Mouse (Mus musculus): ENCODE data around the gene Arid1b.

Gene Arid1b

DNA sequence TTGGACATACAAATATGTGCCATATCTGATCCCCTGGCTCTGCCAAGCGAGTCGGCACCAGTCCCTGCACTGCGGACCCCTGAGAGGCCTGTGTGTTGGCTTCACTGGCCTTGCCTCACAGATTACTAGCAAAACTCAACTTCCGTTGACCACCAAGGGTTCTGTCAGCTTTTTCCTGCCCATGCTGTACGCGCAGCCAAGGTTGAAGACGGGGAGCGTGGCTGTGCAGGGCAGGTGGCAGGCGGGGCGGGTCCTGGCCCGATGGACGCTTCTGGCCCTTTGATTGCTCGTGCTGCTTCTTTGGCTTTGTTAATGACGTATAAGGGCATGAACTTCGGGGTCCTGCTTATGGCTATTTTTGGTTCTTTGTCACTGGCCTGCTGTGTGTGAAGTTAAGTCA is 253.6 kb downstream of the Arid1b start:
- no peak for DNase-seq (ENCODE audit: low spot score)

DNA sequence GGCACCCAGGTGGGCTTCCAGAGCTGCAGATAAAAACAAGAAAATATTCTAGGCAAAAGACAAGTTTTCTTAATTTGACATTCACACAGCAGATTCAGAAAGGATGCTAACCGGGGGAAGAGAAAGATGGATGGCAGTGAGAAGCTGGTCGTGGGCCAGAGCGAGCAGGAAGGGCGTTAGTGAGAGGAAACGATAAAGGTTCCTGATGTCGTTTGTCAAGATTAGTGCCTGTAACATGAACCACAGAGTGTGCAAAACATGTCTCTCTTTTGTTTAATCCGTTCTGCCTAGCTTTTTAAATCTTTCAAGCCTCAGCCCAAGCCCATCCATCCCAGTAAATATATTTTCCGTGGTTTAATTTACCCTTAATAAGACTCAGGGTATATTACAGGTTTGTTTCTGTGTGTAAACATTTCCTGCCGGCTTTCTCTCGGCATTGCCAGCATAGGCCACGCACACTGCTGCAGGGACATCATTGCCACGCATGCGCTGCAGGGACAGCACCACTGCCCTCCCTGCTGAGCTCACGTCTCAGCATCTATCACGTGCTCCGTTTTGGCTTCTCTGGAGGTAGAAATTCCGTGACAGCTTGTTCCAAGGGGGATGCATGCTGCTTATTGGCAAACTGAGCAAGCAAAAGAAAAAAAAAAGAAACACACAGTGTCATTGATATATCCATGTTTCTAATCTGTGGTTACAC is 255.0 kb downstream of the Arid1b start:
- DNase-seq (ENCODE audit: low spot score), result no peak

DNA sequence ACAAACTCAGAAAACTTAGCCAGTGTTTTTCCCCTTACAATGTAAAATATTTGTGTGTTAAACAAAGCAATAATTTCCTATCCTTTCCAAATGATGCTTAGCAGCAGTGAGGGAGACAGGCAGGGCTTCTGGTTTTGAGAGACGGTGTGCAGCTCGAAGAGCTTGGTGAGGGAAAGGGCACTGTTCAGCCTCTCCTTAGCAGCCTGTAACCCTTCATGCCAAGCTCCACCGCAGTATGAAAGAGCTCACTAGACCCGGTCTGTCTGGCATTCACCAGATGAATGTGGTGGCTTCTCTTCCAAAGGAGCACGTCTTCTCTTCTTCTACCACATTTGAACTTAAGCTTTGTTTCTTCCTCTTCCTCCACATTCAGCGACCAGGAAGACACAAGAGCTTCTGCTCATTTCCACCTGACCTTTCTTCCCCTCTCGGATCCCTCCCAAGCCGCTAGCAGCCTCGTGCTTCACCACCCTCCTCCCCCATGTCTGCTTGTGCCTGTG is 255.6 kb downstream of the Arid1b start:
- DNase-seq (ENCODE audit: low spot score), result no peak

DNA sequence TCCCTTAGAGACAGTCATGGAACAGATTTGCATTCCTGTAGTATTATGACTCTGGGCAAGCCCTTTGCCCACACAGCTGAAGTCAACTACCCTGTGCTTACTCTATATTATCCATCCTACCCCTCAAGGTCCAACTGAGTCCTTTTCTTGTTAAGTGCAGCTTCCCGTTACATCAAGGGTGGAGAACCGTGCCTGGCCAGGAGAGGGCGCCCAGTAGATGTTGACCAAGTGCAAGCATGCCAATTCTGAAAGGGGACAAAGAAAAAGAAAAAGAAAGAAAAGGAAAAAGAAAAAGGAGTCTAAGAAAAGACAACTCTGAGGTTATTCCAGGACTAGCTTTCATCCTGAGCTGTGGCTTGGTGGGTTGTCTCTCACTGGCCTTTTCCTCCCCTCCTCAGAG is 258.3 kb downstream of the Arid1b start:
- peak; percentile 35 for DNase-seq (ENCODE audit: low spot score)

DNA sequence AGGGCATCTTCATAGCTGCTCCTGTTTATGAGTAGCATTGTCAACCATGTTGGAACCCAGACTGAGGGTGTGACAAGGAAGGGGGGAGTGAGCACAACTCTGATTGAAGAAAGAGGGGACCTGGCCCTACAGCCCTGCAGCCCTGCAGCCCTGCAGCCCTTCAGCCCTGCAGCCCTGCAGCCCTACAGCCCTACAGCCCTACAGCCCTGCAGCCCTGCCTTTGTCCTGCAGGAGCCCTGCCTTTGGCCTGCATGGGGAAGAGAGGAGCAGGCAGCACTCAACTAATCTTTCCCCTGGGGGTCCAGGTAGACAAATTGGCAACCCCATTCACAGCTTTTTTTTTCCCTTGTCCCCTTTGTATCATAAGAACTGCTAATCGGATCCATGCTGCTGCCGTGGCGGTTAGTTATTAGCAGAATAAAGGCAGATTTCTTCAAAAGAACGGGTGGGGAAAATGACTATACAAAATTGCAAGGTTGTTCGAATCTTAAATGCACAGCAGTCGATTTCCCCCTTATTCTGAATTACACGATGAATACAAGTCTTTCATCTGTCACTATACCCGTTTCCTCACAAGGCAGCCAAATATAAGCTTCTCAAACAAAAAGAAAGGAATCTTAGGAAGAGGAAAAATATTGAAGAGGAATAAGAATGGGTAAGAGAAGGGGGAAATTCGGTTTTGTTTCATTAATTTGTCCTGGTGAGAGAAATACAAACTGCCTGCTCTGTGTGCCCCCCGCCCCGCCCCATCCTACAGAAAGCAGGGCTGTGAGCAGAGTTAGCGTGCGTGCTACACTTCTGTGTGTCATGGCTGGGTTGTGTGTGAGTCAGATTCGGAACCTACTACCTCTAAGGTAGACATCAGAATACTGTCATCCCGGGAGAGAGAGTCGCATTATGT is 260.8 kb downstream of the Arid1b start:
- no peak for DNase-seq (ENCODE audit: low spot score)

DNA sequence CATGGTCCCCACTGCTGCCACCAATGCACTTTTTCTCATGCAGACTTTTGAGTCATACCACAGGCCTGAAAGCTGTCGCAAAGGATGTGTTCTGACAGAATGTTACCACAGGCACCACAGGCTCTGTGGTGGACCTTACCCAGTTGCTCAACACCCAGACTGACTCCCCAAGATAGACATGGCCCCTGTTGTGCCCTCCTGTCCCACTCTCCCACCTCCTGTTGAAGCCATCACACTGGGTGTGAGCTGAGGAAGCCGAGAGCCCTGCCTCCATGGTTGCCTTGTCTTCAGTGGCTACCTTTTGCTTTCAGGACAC is 261.4 kb downstream of the Arid1b start:
- no peak for DNase-seq (ENCODE audit: low spot score)

DNA sequence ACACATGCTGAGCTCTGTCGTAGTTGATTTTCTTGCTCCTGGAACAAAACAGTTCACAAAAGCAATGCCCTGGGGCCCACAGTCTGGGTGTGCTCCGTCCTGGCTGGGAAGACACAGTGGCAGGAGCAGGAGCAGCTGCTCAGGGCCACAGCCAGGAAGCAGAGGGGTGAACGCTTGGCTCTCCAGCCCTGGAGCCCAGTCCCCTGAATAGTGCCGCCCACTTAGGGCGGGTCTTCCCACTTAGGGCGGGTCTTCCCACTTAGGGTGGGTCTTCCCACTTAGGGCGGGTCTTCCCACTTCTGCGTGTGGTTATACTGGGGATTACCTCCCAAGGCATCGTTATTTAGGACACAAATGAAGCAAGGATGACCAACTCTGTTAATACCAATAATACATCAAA is 264.8 kb downstream of the Arid1b start:
- no peak for DNase-seq (ENCODE audit: low spot score)

DNA sequence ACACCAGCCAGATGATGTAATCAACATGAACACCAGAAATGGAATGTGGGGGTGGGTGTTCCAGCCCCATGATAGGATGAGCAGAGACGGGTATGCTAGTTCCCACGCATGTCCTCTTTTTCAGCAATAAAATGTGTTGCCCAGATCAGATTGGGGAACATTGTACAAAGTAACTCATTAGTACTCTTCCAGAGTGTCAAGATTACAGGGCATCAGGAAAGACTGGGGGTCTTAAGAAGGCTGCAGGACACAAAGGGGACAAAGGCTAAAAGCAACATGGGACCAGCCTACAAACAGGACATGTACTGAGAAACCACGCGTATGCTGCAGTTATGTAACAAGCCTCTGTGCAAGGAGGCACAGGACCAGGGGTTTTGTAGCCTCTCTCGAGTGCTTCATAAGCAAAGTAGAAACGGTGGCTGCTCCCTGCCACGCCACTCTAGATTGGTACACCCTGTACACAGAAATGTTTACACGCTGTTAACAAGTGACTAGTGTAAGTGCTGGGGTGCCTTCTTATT is 267.1 kb downstream of the Arid1b start:
- DNase-seq (ENCODE audit: low spot score), result no peak

DNA sequence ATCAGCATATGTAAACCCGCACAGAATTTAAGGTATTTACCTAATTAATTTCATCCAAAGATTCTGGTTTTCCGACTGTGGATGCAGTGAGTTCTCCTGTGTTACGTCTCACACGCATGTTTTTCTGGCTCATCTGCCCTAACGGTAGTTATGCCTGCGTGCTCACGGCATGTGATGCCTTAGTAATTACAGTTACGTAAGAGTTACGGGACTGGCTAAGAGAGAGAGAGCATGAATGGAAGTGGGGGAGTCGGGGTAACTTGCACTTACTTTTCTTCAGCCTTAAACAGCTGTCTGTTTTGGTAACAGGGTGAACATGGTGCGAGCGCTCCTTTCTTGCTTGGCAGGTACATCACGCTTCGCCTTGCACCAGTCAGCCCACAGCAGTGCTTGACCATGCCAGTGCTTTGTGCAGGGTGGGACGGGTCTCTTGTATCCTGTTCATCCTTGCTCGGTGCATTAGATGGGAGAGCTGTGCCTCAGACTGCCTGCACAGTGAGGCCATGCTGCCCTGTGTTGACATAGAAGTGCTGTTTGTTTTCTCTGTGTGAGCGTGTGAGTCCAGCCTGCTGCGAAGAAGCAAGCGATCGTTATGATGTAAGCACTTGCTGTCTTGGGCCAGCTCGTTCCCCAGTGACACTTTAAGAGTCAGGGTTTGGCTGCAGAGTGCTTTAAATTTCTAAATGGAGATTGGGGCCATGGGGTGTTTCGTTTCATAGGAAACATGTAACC is 267.9 kb downstream of the Arid1b start:
- DNase-seq (ENCODE audit: low spot score), result no peak

DNA sequence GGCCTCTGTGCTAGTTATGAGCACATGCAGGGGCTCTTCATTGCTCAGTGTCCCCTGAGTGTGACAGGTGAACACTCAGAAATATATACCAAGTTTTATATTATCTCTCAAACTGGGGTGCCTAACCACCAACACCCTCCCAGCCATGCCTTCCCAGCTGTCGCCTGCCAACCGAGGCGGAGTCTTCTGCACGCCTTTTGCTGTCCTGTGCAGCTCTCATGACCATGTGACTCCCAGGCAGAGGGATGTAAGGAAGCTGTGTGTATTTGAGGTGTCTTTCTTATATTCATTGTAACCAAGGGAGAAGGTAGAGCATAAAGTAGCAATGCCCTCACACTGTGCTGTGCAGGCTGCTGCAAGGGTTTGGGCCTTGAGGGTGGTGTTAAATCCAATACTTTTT is 268.7 kb downstream of the Arid1b start:
- DNase-seq (ENCODE audit: low spot score), result no peak

DNA sequence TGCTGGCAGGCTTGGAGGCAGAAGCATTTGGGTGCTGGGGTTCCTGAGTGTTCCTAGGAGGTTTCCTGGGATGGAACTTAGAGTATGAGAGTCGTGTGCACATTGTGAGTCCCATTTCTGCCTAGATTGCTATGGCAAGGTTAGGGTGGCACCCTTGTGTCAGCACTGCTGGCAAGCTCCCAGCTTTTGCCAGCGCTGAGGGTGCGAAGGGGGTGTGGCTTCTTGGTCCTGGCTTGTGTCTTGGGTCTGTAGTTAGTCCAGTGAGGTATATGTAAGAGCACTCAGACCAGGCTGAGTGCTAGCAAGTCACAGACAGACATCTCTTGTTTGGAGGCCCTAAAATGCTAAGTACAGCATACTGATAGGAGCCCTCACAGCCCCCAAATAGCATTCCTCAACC is 270.7 kb downstream of the Arid1b start:
- DNase-seq (ENCODE audit: low spot score), result no peak

DNA sequence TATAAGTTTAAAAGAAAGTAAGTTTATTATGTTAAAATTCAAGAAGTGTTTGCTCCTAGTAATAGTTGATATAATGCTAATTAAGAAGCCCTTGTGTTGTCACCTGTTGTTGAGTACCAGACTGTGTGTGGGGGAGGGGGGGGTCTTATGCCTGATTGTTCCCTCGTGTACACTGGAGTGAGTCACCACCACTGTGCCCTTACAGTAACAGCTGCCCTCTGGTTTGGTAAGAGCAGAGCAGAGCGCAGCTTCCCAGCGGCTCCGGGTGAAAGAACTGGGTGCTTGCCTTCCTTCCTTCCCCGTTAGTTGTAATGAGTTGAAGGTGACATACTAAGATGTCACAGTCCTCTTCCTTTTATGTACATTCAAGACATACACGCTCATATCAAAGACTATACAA is 271.5 kb downstream of the Arid1b start:
- DNase-seq (ENCODE audit: low spot score), result no peak

DNA sequence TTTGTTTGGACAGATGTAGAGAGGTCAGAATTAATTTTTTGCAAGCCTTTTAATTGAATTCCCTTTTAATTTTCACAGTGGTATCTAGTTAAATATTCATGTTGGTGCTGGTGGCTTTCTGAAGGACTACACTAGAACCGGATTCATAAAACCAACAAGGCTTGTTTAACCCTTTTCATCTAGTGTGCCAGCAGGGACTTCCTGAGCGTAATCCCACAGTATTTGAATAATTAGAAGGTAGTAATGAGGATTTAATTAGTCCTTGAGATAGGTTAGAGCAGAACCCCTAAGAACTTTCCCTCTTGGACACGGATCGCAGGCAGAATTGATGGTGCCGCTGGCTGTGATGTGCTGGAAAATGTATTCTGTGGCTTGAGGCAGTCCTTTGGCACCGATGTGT is 273.6 kb downstream of the Arid1b start:
- DNase-seq (ENCODE audit: low spot score), result no peak

DNA sequence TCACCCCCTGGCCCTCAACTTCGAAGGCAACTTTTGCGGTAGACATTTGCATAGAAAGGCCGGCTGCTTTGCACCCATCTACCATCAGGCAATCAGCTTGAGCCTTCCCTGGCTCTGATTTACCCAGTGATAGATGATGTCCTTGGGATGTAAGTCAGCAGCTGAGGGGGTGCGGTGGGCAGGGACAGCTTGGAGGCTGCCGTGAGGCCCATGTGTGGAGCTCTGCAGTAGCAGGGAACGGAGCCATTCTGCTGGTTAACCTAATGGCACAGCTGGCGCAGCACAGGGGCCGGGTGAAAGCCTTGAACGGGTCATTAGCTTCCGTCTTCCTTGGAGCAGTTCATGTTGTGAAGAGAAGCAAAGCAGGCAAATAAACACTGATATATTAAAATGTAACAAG is 275.2 kb downstream of the Arid1b start:
- no peak for DNase-seq (ENCODE audit: low spot score)

DNA sequence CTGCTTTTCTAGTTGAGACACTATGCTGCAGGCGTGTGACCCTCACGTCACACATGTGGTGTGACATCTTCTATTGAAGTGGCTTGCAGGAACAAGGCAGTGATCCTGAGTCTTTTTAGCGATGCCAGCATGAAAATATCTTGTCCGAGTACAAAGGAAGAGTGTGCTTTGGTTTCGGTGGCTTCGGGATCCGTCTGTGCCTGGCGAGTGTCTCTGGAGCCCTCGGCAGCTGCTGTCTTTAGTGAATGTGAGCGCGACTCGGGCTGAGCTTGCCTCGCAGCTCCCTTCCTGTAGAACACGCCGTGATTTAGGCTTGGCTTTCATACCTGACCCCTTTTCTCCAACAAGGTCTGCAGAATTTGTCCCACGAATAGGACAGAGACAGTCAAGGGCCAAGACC is 275.6 kb downstream of the Arid1b start:
- DNase-seq (ENCODE audit: low spot score), result no peak

DNA sequence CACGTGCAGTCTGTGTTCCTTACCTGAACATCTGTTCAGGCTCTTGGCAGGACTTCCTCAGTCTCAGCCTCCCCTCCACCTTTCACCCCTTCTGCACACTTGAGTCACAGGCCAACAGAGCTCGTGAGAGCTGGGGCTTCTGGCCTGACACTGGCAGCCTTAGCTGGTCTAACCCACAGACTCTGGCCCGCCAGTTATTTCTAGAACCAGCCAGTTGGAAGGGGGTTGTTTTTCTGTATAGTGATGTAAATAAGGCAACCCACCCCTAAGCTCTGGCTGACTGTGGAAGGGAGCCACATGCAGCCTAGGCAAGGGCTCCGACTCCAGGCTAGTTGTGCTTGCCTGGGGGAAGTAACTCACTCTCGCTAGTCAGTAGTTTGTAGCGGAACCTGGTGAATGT is 276.7 kb downstream of the Arid1b start:
- no peak for DNase-seq (ENCODE audit: low spot score)

DNA sequence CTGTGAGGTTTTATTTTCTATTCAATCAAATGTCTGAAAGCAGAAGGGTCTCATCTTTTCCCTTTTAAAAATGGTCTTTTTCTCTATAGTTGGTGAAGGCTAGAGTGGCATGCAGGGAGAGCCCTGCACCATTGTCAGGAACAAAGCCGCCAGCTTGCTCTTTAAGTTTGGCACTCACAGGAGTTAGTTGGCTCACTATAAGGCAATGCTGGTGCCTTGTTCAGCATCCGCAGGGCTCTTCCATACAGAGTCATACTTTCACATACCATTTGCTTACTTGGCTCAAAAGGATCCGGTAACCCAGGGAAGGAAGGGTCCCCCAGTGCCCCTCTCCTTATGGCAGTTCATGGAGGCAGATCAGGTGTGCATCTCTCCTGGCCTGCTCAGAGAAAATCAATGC is 279.0 kb downstream of the Arid1b start:
- DNase-seq (ENCODE audit: low spot score), result no peak

DNA sequence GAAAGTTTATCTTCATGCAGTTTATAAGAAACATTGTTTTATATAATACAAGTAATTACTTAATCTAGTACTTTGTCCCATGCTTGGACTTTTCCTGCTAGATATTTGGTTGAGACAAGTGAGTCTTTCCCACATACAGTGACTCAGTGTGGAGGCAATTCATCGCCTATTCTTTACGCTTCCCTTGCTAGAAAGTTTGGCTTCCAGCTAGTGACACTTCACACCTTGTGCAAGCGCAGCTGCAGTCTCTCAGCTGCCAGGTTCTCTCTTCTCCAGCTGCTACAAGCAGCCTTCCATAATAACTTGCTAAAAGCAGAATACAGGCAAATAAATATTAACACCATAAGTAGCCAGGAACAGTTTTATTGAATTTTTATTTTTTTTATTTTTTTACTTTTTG is 279.6 kb downstream of the Arid1b start:
- no peak for DNase-seq (ENCODE audit: low spot score)

DNA sequence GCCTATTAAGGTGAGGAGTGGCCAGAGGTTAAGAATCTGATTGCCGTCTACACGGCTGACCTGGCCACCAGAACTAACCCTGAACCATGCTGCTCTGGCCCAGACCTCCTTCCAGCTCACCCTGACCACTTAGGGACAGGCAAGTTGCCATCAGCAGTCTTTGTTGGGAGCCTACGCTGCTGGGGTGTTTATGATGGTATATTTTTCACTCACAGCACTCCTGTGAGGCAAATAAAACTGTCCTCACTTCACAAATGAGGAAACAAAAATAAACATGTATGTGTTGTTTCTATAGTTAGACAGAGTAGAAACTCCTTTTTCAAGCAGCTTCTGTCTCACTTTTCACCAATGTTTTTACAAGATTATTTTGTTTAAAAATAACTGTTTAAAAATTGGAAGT is 280.3 kb downstream of the Arid1b start:
- DNase-seq (ENCODE audit: low spot score), result no peak

DNA sequence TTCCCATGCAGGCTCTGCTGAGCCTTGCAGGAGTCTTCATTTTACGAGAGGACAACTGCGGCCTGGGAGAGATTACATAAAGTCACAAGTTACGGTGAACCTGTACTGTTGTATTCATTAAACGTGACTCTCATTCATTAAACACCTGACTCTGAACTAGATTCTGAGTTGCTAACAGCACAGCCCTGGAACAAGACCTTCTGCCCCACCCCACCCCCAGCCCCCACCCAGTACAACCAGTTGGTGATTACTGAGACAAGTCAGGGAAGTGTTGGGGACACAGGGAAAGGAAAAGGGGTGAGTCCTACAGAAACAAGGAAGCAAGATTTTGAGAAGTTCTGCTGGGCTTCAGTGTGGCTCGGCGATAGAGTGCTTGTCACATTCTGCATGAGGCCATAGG is 281.6 kb downstream of the Arid1b start:
- no peak for DNase-seq (ENCODE audit: low spot score)

DNA sequence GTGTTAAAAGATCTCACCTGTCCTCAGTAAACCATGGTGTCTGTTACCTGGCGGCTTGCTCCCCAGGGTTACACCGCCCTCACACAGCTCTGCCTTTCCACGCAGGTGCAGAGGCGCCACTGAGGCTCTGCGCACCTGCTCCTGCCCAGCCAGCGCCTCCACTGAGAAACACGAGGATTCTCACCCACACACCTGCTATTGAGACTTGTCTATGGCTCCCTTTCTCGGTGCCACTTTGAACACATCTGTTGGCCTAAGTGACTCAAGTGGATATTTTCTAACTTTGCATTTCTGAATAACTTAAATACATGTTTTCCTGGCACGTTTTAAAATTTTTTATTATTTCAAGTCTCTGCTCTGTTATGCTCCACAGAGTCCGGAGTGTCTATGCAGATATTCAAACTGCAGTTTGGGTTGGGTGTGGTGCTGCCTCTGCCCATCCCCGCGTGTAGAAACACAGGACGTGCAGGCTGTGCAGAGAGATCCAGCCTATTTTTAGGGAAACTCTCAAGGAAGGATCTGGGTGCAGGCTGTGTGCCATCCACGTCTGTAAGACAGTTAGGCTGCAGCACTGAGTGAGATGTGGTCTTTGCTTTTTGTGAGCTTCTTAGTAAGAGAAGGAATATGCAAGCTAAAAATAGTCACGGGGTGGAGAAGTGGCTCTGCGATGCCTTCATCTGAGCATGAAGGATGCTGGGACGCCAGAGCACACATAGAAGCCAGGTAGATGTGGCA is 283.2 kb downstream of the Arid1b start:
- no peak for DNase-seq (ENCODE audit: low spot score)

DNA sequence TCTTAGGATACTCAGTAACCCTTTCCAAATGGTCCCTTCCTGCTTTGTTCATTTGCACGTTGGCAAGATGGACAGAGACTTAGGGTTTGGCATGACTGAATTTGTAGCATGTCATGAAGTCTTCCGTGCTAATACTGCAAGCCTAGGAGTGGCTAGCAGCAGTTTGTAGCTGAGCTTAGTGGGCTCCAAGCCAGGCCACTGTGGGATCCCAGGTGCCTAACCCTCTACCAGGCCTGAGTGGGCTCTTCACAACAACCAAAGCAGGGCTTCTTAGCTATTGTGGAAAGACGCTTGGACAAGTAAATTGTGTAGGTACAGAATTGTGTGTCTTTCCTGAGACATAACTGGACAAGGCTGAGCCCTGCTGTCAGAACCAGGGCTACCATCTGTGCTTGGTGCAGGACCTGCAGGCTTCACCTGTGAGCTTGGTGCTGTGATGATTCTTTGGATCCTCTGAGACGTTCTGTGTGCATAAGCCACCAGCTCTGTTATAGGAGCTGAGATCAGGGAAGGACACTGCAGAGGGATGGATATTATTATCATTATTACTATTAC is 286.4 kb downstream of the Arid1b start:
- no peak for DNase-seq (ENCODE audit: low spot score)
